Mouse (Mus musculus) midbrain, embryonic 16.5 days (tissue): ENCODE results near the gene Foxo6. TPM values are rescaled to one million over a fixed set of nuclear protein-coding genes. Genes with fewer than 3 reads are reported as not detected.

ENCODE experiments used
- ATAC-seq: fragments of 200-750 bp; cut with Nextera tagmentation; 2 replicates; pipeline ENCODE4 v1.8.0; 2017; ENCODE audit warnings: moderate TSS enrichment
- H3K27ac ChIP-seq: fragments of 300-500 bp; sonication (generic); 2 replicates; pipeline ENCODE4 v1.5.1; 2014; ENCODE audit warnings: mild to moderate bottlenecking, low read length, mixed read lengths
- H3K27me3 ChIP-seq: fragments of 300-500 bp; sonication (generic); 2 replicates; pipeline ENCODE4 v1.6.1; 2014; ENCODE audit warnings: low read depth, low read length, mixed read lengths; ENCODE audit not compliant: control insufficient read depth, insufficient read depth
- H3K36me3 ChIP-seq: fragments of 300-500 bp; sonication (generic); 2 replicates; pipeline ENCODE4 v1.6.1; 2014; ENCODE audit warnings: mild to moderate bottlenecking, low read length, moderate library complexity, mixed read lengths; ENCODE audit not compliant: control insufficient read depth, insufficient read depth
- H3K4me1 ChIP-seq: fragments of 300-500 bp; sonication (generic); 2 replicates; pipeline ENCODE4 v1.6.1; 2014; ENCODE audit warnings: mild to moderate bottlenecking, low read length, mixed read lengths; ENCODE audit not compliant: control insufficient read depth, insufficient read depth
- H3K4me2 ChIP-seq: fragments of 300-500 bp; sonication (generic); 2 replicates; pipeline ENCODE4 v1.6.1; 2014; ENCODE audit warnings: mild to moderate bottlenecking, low read length, mixed read lengths
- H3K4me3 ChIP-seq: fragments of 300-500 bp; sonication (generic); 2 replicates; pipeline ENCODE4 v1.5.1; 2014; ENCODE audit warnings: low read depth, mild to moderate bottlenecking, low read length, moderate library complexity, mixed read lengths
- H3K9ac ChIP-seq: fragments of 300-500 bp; sonication (generic); 2 replicates; pipeline ENCODE4 v1.6.1; 2014; ENCODE audit warnings: low read depth, low read length, mixed read lengths
- H3K9me3 ChIP-seq: fragments of 300-500 bp; sonication (generic); replicated peaks from 2 replicates; pipeline ENCODE4 v1.6.1; 2014; ENCODE audit warnings: mild to moderate bottlenecking, low read length, mixed read lengths; ENCODE audit not compliant: control insufficient read depth, poor library complexity, severe bottlenecking
- WGBS: fragments of 180-500 bp; shearing (Covaris S2); extraction: QIAGEN DNeasy Blood & Tissue Kit; methylation state at CpG from one replicate; pipeline ENCODE4 v1.1.7; 2014; 5-methylcytosine and 5-hydroxymethylcytosine counted together
- polyA plus RNA-seq: library from polyadenylated mRNA; unstranded; fragments of >200 nt; fragmentation: Nextera tagmentation; extraction: Ambion mirVana; gene quantifications from 2 replicates; pipeline ENCODE4 v1.2.1, GENCODE M21; 2015

The Foxo6 gene
- polyA plus RNA-seq, 1 experiment from 2014 or later = 1.1 TPM

GRCm38 (mm10) chr4:120323198-120323597 is 36.0 kb upstream of the Foxo6 start:
- no peaks in the 10 kb centered on the region for H3K27me3 ChIP-seq
- ATAC-seq = no peak
- no peak overlapping the region for H3K4me2 ChIP-seq
- no peaks in the 10 kb centered on the region for H3K4me1 ChIP-seq
- 20% methylated on average over 6 of the region's 6 CpGs for WGBS
- no peak overlapping the region for H3K4me3 ChIP-seq
- no peaks in the 10 kb centered on the region for H3K9me3 ChIP-seq
- no peaks in the 10 kb centered on the region for H3K36me3 ChIP-seq
- no peak overlapping the region for H3K27ac ChIP-seq
- no peak overlapping the region for H3K9ac ChIP-seq

DNA sequence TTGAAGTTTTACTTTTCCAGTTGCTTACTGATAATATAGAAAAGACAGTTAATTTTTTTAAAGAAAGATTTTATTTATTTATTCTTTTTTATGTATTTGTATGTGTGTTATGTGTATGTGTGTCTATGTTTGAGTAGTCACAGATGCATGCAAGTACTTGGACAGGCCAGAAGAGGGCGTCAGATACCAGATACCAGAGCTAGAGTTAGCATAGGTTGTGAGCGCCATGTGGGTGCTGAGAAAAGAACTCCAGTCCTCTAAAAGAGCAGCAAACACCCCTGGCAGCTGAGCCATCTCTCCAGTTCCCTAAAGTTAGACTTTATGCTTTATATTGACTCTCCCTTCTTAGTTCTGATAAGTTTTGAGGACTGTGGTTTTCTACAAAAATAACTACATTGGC is 30.4 kb upstream of the Foxo6 start:
- H3K27ac ChIP-seq = no peak overlapping the region
- no peak for ATAC-seq
- no peak overlapping the region for H3K4me3 ChIP-seq
- no peaks in the 10 kb centered on the region for H3K4me1 ChIP-seq
- no peaks in the 10 kb centered on the region for H3K36me3 ChIP-seq
- no peaks in the 10 kb centered on the region for H3K9me3 ChIP-seq
- H3K4me2 ChIP-seq = no peak overlapping the region
- no peaks in the 10 kb centered on the region; the same call in 1 of the 2 replicates for H3K27me3 ChIP-seq
- WGBS = 61% methylated on average over 2 of the region's 2 CpGs
- no peak overlapping the region for H3K9ac ChIP-seq

- Histone ChIP-seq H3K4me3 (no peak overlapping the region), H3K27me3 (no peaks in the 10 kb centered on the region; the same call in 1 of the 2 replicates), H3K9me3 (no peaks in the 10 kb centered on the region), H3K4me2 (no peak overlapping the region), H3K4me1 (no peaks in the 10 kb centered on the region), H3K27ac (no peak overlapping the region), H3K9ac (no peak overlapping the region), H3K36me3 (no peaks in the 10 kb centered on the region)
- ATAC-seq = no peak
- 35% methylated on average over 4 of the region's 4 CpGs for WGBS
Observed at GRCm38 (mm10) chr4:120316716-120317115, 29.6 kb upstream of the Foxo6 start.

GRCm38 (mm10) chr4:120314571-120314970 is 27.4 kb upstream of the Foxo6 start:
- Histone ChIP-seq H3K9me3 (0 out of 2 replicates have a peak, but pooled peaks cover 3% of the 10 kb centered on the region), H3K27me3 (no peaks in the 10 kb centered on the region; the same call in 1 of the 2 replicates), H3K4me1 (no peaks in the 10 kb centered on the region), H3K36me3 (no peaks in the 10 kb centered on the region), H3K9ac (no peak overlapping the region), H3K4me2 (no peak overlapping the region), H3K27ac (no peak overlapping the region), H3K4me3 (no peak overlapping the region)
- no peak for ATAC-seq
- 34% methylated on average over 3 of the region's 3 CpGs for WGBS

DNA sequence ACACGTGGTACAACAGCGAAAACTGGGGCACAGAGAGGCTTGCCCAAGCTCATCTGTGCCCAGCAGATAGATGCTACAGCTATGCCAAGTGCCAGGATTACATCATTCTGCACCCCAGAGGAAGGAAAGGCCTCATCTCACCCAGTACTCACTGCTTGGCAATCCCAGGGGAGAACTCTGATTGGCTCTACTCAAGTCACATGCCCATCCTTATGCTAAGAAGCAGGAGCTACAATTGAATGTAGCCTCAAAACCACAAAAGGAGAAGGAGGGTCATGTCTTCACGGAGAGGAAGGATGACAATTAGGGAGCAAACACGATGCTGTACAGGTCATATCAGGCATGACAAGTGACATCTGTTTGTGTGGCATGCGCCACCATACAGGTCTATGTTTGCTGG is 26.2 kb upstream of the Foxo6 start:
- H3K9ac ChIP-seq = no peak overlapping the region
- no peak for ATAC-seq

GRCm38 (mm10) chr4:120304580-120304979 is 17.4 kb upstream of the Foxo6 start:
- Histone ChIP-seq H3K27ac (no peak overlapping the region), H3K9ac (no peak overlapping the region), H3K36me3 (no peaks in the 10 kb centered on the region), H3K4me2 (no peak overlapping the region), H3K4me1 (no peaks in the 10 kb centered on the region), H3K4me3 (no peak overlapping the region), H3K9me3 (no peaks in the 10 kb centered on the region), H3K27me3 (no peaks in the 10 kb centered on the region)
- WGBS = 27% methylated on average over 9 of the region's 9 CpGs
- ATAC-seq = no peak; the same call in 1 of the 2 replicates

More for the DNA sequence above, 26.2 kb upstream of the Foxo6 start:
- no peaks in the 10 kb centered on the region for H3K4me1 ChIP-seq
- no peak overlapping the region for H3K4me3 ChIP-seq
- no peak overlapping the region for H3K4me2 ChIP-seq
- H3K9me3 ChIP-seq = 0 out of 2 replicates have a peak, but pooled peaks cover 3% of the 10 kb centered on the region
- 83% methylated on average over 5 of the region's 5 CpGs for WGBS
- no peaks in the 10 kb centered on the region; the same call in 1 of the 2 replicates for H3K27me3 ChIP-seq
- H3K27ac ChIP-seq = no peak overlapping the region
- H3K36me3 ChIP-seq = no peaks in the 10 kb centered on the region

GRCm38 (mm10) chr4:120299287-120299686 is 12.1 kb upstream of the Foxo6 start:
- WGBS = 54% methylated on average over 7 of the region's 7 CpGs
- Histone ChIP-seq H3K4me2 (no peak overlapping the region), H3K4me3 (no peak overlapping the region), H3K9me3 (no peaks in the 10 kb centered on the region), H3K36me3 (no peaks in the 10 kb centered on the region), H3K9ac (no peak overlapping the region), H3K4me1 (no peaks in the 10 kb centered on the region), H3K27me3 (no peaks in the 10 kb centered on the region), H3K27ac (no peak overlapping the region)
- ATAC-seq = no peak

DNA sequence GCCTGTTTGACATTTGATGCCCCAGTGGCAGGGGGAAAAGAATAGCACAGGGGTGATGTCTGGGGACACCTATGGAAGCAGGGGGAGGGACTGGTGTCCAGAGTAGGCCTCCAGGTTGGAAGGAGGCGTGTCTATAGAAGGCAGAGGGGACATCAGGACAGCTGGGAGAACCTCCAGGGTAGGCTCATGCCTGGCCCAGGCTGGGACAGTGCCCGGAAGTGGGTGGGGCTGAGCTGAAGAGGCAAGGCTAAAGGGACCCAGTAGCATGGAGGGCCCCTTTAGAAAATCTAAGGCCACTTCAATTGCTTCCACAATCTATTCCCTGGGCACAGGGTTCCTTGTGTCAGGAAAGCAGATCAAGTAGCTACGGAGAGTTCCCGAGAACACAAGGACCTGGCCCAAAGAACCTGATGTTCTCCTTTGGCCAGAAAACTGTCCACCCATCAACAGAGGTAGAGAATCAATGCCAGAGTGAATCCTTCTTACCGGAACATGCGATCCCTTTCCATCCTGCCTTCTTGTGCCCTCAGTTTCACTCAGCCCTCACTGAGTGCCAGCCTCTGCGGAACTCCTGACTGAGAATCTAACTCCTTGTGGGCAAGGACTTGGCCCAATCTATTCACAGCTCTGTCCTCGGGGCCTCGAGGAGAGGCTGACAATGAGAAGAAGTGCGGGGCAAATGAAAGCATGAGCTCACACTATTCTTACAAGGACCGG is 4.1 kb upstream of the Foxo6 start:
- 82% methylated on average over 11 of the region's 11 CpGs for WGBS
- no peaks in the 10 kb centered on the region for H3K9me3 ChIP-seq

GRCm38 (mm10) chr4:120290486-120290885 is 3.3 kb upstream of the Foxo6 start:
- Histone ChIP-seq H3K9ac (no peak overlapping the region), H3K36me3 (no peaks in the 10 kb centered on the region), H3K4me2 (no peak overlapping the region), H3K27me3 (no peaks in the 10 kb centered on the region; the same call in 1 of the 2 replicates), H3K27ac (no peak overlapping the region), H3K9me3 (no peaks in the 10 kb centered on the region), H3K4me3 (no peak overlapping the region), H3K4me1 (peaks cover 7% of the 10 kb centered on the region)
- no peak for ATAC-seq
- 54% methylated on average over 5 of the region's 5 CpGs for WGBS

More for the DNA sequence above, 4.1 kb upstream of the Foxo6 start:
- no peak overlapping the region for H3K4me3 ChIP-seq
- H3K9ac ChIP-seq = no peak overlapping the region
- H3K4me1 ChIP-seq = no peaks in the 10 kb centered on the region; the same call in none of the 2 replicates
- H3K27me3 ChIP-seq = no peaks in the 10 kb centered on the region; the same call in 1 of the 2 replicates
- ATAC-seq = no peak
- H3K27ac ChIP-seq = no peak overlapping the region
- no peaks in the 10 kb centered on the region for H3K36me3 ChIP-seq
- no peak overlapping the region for H3K4me2 ChIP-seq
